Mouse (Mus musculus): ENCODE results near the gene Tmem94.

- TF ChIP-seq EP300 (IDR thresholded peaks at IDR 0.05) (no peak), CTCF (IDR thresholded peaks at IDR 0.05) (no peak)
These were observed 67.3 kb downstream of the Tmem94 start for GRCm38 (mm10) chr11:115832523-115832922.

Data from lung, postnatal 0 days (tissue).